Mouse (Mus musculus) adrenal gland, adult 18-20 months (tissue): ENCODE measurements around the gene Cops6. TPM values are rescaled to one million over a fixed set of nuclear protein-coding genes. Genes with fewer than 3 reads are reported as not detected.
A peak's percentile ranks its signal among the peaks of the same experiment; 100 is the strongest.

Experiments used
- DNase-seq, 2 experiments: peaks; one replicate each; pipeline ENCODE4 v3.0.0; 2021 to 2022; ENCODE audit warnings: low spot score in 2 of 2
- long read RNA-seq, 2 experiments: library from polyadenylated mRNA; stranded (forward); transcript quantifications; one replicate each; pipeline ENCODE4 v2.0.0; 2021
- total RNA-seq, 2 experiments: library from RNA; stranded (reverse); gene quantifications; 1 replicate in 1 of 2; 2 replicates in 1 of 2; pipeline ENCODE4 v1.2.3; 2021

The Cops6 gene
- 100 to 1,000 TPM; 130 to 145 TPM for total RNA-seq
- long read RNA-seq, experiment 1, transcript Cops6-201 (10 exons, 1,787 nt): major isoform, 110 of 118 reads
- long read RNA-seq, experiment 1, partial matches to known transcripts: 5 of 118 reads
- long read RNA-seq, experiment 1, other reads (novel, unspliced or antisense): 2 of 118 reads
- long read RNA-seq, experiment 2, transcript Cops6-202 (10 exons, 1,098 nt): minor isoform, 6 of 404 reads
- long read RNA-seq, experiment 2, transcript Cops6-201 (10 exons, 1,787 nt): major isoform, 379 of 404 reads
- long read RNA-seq, experiment 2, partial matches to known transcripts: 11 of 404 reads
- long read RNA-seq, experiment 2, other reads (novel, unspliced or antisense): 8 of 404 reads

GRCm38 (mm10) chr5:138160842-138161665, at the start of gene Cops6:
Gene Cops6, plus strand, starts transcription at chr5:138161071.
- peak; percentile 97 for DNase-seq

- DNase-seq: peak; percentile 90 to 93
Measured at GRCm38 (mm10) chr5:138116255-138117198, 44.3 kb upstream of the Cops6 start, which contains the start of gene Zscan21. Gene Zscan21, plus strand, starts transcription at chr5:138116903.

- DNase-seq: peak in 1 of 2 experiments; percentile 5
Measured at GRCm38 (mm10) chr5:138117199-138118015, 43.5 kb upstream of the Cops6 start.

GRCm38 (mm10) chr5:138118041-138118440, 42.8 kb upstream of the Cops6 start:
- DNase-seq: no peak

GRCm38 (mm10) chr5:138132425-138133064, 28.3 kb upstream of the Cops6 start:
- no peak for DNase-seq

- no peak for DNase-seq
Measured at GRCm38 (mm10) chr5:138137257-138137656, 23.6 kb upstream of the Cops6 start.

GRCm38 (mm10) chr5:138137935-138138549, 22.8 kb upstream of the Cops6 start:
- DNase-seq: no peak

GRCm38 (mm10) chr5:138138585-138138984, 22.3 kb upstream of the Cops6 start:
- no peak for DNase-seq

- no peak for DNase-seq
Measured at GRCm38 (mm10) chr5:138154390-138154789, 6.5 kb upstream of the Cops6 start.

- peak; percentile 69 to 75 for DNase-seq
Measured at GRCm38 (mm10) chr5:138155443-138155976, 5.4 kb upstream of the Cops6 start, which contains the start of gene Zfp113. Gene Zfp113, minus strand, starts transcription at chr5:138155744.

- no peak for DNase-seq
Measured at GRCm38 (mm10) chr5:138160224-138160762, 578 bp upstream of the Cops6 start.

GRCm38 (mm10) chr5:138163046-138163445, 2.2 kb downstream of the Cops6 start:
- no peak for DNase-seq

- no peak for DNase-seq
Measured at GRCm38 (mm10) chr5:138163610-138164009, 2.7 kb downstream of the Cops6 start.

GRCm38 (mm10) chr5:138165594-138165993, 4.7 kb downstream of the Cops6 start:
- DNase-seq: no peak

GRCm38 (mm10) chr5:138170936-138171561, 10.2 kb downstream of the Cops6 start:
- DNase-seq: peak; percentile 93

GRCm38 (mm10) chr5:138171695-138172491, 11.0 kb downstream of the Cops6 start, which contains the start of the genes Ap4m1 and Mcm7:
Gene Ap4m1, plus strand, starts transcription at chr5:138172002.
Gene Mcm7, minus strand, starts transcription at chr5:138172422.
- DNase-seq: peak; percentile 92 to 94

GRCm38 (mm10) chr5:138173217-138173616, 12.3 kb downstream of the Cops6 start:
- DNase-seq: no peak
